Mouse (Mus musculus) brain, embryonic 14.5 days (tissue): ENCODE measurements around the gene Sars2. TPM values are rescaled to one million over a fixed set of nuclear protein-coding genes. Genes with fewer than 3 reads are reported as not detected.

Source experiments
- DNase-seq: peaks from one replicate; pipeline ENCODE4 v3.0.0-alpha.2; 2011; ENCODE audit warnings: low read depth
- CTCF ChIP-seq: fragments of 200-500 bp; IDR thresholded peaks from 2 replicates; pipeline ENCODE4 v1.5.1; 2012; ENCODE audit warnings: inconsistent platforms, mild to moderate bottlenecking, moderate library complexity, borderline replicate concordance; ENCODE audit not compliant: insufficient read depth, insufficient read length; ENCODE audit errors: extremely low read depth
- POLR2A ChIP-seq: fragments of 200-500 bp; IDR thresholded peaks from 2 replicates; pipeline ENCODE4 v1.6.1; 2012; ENCODE audit warnings: mild to moderate bottlenecking, inconsistent platforms, borderline replicate concordance; ENCODE audit not compliant: poor library complexity, insufficient read depth, insufficient read length, severe bottlenecking; ENCODE audit errors: extremely low read depth
- polyA plus RNA-seq: library from polyadenylated mRNA; depleted of rRNA; stranded (reverse); fragments of >200 nt; gene quantifications from 2 replicates; pipeline ENCODE4 v1.2.3, GENCODE M21; 2012

Gene Sars2
- polyA plus RNA-seq, 1 experiment, result 22.5 TPM

- no peak for TF ChIP-seq POLR2A
- no peak for TF ChIP-seq CTCF
- DNase-seq, result peak; percentile 84
Measured at GRCm38 (mm10) chr7:28732341-28733142, 9.2 kb upstream of the Sars2 start.

DNA sequence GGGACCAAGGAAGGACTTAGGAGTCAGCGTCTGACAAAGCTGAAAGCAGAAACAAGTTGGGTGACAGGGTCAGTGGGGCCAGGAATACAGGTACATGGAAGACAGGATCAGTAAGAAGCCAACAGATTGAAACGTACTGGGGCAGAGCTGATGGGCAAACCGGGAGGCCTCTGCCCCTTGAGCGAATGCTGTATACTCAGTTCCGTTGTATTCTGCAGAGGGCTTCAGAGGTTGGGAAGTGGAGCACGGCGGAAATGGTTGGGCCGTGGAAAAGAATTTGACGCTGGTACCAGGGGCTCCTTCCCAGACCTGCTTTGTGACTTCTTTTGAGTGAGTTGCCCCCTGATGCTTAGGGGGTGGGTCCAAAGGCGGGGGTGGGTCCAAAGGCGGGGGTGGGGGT is 8.6 kb upstream of the Sars2 start:
- TF ChIP-seq POLR2A, result no peak
- no peak for TF ChIP-seq CTCF
- DNase-seq, result no peak

DNA sequence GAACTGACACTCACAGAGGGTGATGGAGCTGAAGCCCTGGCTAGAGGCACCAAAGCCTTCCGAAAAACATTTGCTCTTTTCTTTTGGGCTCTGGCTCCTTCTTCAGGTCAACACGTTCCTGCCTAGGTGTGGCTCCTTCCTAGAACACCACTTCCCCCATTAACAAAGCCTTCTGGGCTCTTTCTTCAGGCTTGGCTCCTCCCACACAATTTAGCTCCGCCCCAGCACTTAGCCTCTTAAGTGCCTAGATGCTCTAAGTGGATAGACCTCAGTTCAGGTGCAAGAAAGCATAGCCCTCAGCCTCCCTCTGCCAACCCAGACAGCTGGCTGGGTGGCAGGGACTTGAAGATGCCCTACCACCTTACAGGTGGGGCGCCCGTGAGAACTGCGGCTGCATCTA is 6.1 kb upstream of the Sars2 start:
- TF ChIP-seq POLR2A (no peak), CTCF (no peak)

DNA sequence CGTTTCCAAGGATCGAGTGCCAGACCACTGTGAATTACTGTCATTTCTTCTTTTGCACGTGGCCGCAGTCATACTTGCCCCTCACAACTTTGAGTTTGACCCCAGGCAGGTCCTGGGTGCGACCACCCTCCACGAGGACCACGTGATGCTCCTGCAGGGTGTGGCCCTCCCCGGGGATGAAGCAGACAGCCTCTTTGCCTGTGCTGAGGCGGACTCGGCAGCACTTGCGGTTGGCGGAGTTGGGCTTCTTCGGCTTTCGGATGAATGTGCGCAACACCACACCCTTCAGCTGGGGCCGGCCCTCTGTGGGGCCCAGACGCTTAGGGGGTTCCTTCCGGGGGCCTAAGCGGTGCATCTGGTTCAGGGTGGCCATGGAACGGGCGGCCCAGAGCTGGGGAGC is 2.0 kb upstream of the Sars2 start:
- no peak for DNase-seq
- no peak for TF ChIP-seq CTCF
- no peak for TF ChIP-seq POLR2A

More for the DNA sequence above, 6.1 kb upstream of the Sars2 start:
- no peak for DNase-seq

- TF ChIP-seq POLR2A, result no peak
- TF ChIP-seq CTCF, result no peak
- no peak for DNase-seq
Measured at GRCm38 (mm10) chr7:28740949-28741348, 843 bp upstream of the Sars2 start.

DNA sequence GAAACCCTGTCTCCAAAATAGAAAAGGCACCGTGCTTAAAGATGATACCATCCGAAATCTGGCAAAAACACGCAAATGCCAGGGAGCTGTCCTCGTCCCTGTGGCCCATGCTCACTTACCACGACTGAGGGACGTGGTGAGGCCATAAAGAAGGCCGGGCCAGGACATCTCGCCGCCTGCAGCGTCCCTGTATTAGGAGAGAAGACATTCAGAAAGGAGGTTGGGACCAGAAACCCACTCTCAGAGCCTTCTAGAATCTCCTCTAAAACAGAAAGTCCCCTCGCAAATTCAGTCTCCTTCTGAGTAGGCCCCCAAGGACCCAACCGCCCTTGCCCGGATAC is 454 bp upstream of the Sars2 start:
- TF ChIP-seq CTCF (no peak), POLR2A (no peak)

GRCm38 (mm10) chr7:28749935-28750334 is 8.1 kb downstream of the Sars2 start:
- DNase-seq, result no peak
- TF ChIP-seq POLR2A (no peak), CTCF (no peak)

More for the DNA sequence above, 454 bp upstream of the Sars2 start:
- no peak for DNase-seq

DNA sequence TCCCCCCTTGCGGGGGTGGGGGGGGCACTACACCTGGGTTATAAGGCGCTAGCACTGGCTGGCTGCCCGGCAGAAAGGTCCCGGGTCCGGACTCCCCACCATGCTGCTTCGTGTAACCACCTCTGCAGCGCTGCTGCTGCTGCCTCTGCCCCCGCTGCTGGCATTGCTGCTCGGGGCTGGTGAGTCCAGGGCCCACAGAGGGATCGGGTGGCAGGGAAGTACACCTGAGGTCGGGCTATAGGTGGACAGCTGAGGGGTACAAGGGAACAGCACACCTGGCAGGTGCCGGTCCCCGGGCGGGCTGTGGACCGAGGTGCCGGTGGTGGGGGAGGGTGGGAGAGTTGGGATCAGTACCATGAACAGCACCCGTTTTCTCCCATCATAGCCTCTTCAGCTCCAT is 14.3 kb downstream of the Sars2 start, which contains the start of gene Ccer2:
Ccer2 (plus strand) TSS at position 96 of the 400 bp plus-strand sequence.
- no peak for DNase-seq
- TF ChIP-seq CTCF (no peak), POLR2A (no peak)

DNA sequence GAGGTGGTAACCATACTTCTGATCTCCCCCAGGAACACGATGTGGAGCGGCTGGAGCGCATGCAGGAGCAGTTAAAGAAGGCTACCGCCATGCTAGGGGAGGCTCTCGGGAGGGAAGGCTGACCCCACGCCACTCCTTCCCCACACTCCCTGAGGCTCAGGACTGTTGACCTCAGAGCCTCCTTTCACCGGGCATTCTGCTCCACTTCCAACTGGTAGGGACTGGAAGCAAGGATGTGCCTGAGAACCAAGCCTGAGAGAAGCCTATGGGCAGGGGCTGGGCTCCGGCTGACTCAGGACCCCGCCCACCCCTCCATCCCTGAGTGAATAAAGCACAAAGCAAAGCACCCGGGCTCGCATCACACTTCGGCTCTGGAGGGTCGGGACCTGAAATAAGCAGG is 16.8 kb downstream of the Sars2 start:
- DNase-seq, result no peak
- TF ChIP-seq POLR2A (no peak), CTCF (no peak)

- DNase-seq, result no peak
- no peak for TF ChIP-seq CTCF
- no peak for TF ChIP-seq POLR2A
Measured at GRCm38 (mm10) chr7:28761907-28762306, 20.1 kb downstream of the Sars2 start.

DNA sequence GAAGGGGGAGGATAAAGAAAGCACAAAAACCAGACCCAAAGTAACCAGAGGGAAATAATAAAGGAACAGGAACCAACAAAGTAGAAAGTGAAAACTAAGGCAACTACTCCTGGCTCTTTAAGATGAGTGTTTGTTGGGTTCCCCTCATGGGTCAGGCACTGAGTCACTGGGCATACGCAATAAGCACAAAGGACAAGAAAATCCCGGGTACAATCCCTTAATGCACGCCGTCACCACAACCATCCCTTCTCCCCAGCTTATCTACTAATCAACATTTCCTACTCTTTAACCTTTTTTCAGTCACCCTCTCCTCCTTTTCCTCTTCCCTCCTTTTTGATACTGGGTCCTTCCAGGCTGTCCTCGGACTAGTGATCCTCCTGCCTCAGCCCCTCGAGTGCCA is 23.4 kb downstream of the Sars2 start:
- TF ChIP-seq CTCF, result no peak
- TF ChIP-seq POLR2A, result no peak
- no peak for DNase-seq
